Mouse (Mus musculus) CD4-positive, CD25-positive, alpha-beta regulatory T cell, adult 4 months (primary cell): ENCODE results near the gene Vmn1r91. TPM values are rescaled to one million over a fixed set of nuclear protein-coding genes. Genes with fewer than 3 reads are reported as not detected.
"Not testable (repeated sequence)": the region's sequence is repeated elsewhere in the genome, so short reads cannot be mapped to it uniquely, and the experiment has no call there.

Experiments used
- ATAC-seq: one replicate; pipeline ENCODE4 v1.8.0; 2017
- polyA plus RNA-seq, 2 experiments: library from polyadenylated mRNA; unstranded; fragments of 100-300 nt; shearing (Covaris generic); gene quantifications; one replicate each; pipeline ENCODE4 v1.2.1; 2017

The Vmn1r91 gene
- polyA plus RNA-seq: not detected

GRCm38 (mm10) chr7:20099380-20099779 is at the start of gene Vmn1r91:
Gene Vmn1r91 (plus strand): TSS chr7:20099680.
- not testable (repeated sequence) for ATAC-seq

DNA sequence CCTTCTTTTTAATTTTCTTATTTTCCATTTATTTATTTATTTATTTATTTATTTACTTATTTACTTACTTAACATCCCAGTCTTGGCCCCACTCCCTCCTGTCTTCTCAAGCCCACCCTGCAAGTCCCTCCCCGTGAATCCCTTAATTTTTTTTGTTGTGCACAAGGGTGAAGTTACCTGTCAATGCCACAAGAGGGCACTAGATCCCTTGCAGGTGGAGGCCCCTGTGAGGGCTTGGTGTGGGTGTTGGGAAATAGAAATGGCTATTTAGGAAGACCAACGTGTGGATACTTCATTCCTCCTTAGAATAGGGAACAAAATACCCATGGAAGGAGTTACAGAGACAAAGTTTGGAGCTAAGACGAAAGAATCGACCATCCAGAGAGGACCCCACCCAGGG is 35.4 kb upstream of the Vmn1r91 start:
- not testable (repeated sequence) for ATAC-seq

- not testable (repeated sequence) for ATAC-seq
These were observed 21.4 kb upstream of the Vmn1r91 start for GRCm38 (mm10) chr7:20078118-20078517.

GRCm38 (mm10) chr7:20122479-20122878 is 23.0 kb downstream of the Vmn1r91 start, which contains the start of gene Gm16442:
Gene Gm16442 (minus strand): TSS chr7:20122579.
- ATAC-seq: not testable (repeated sequence)

DNA sequence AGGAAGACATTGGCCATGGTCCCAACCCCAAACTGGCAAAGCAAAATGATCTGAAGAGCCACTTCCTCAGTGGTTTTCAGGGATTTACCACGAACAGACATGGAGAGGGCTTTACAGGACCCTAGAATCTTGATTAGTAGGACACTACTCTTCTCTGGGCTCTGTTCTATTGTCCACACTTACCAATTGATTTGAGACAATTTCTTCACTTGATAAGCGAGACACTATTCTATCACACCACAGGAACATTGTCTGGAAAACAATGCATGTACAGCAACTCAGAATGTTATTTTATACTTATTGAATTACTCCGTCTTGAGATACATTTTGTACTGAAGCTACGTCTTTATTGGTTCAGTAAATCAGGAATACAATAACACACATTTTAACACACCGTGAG is 39.5 kb downstream of the Vmn1r91 start, which contains the start of gene Vmn1r93:
Vmn1r93 (minus strand) TSS at position 101 of the 400 bp plus-strand sequence.
- ATAC-seq: not testable (repeated sequence)

Other genes with a start within 250 kb of the Vmn1r91 start
- gene Gm19345, start 247.7 kb upstream of the Vmn1r91 start, polyA plus RNA-seq: not detected
- gene Ceacam16, start 238.4 kb upstream of the Vmn1r91 start, polyA plus RNA-seq: not detected
- gene Ceacam19, start 211.7 kb upstream of the Vmn1r91 start, polyA plus RNA-seq: not detected
- 10 to 100 TPM; 22.2 to 24.7 TPM for gene Pvr, start 178.5 kb upstream of the Vmn1r91 start, polyA plus RNA-seq
- gene Igsf23, start 148.9 kb upstream of the Vmn1r91 start, polyA plus RNA-seq: 10 to 100 TPM; 11.1 to 17.6 TPM
- gene Ceacam20, start 134.3 kb upstream of the Vmn1r91 start, polyA plus RNA-seq: not detected
- not detected for gene Nlrp9b, start 108.2 kb upstream of the Vmn1r91 start, polyA plus RNA-seq
- not detected for gene Gm16442, start 22.9 kb downstream of the Vmn1r91 start, polyA plus RNA-seq
- not detected for gene Vmn1r93, start 39.4 kb downstream of the Vmn1r91 start, polyA plus RNA-seq
- not detected for gene Vmn1r94, start 68.7 kb downstream of the Vmn1r91 start, polyA plus RNA-seq
- gene Vmn1r95, start 94.0 kb downstream of the Vmn1r91 start, polyA plus RNA-seq: not detected
- gene Gm6164, start 105.9 kb downstream of the Vmn1r91 start, polyA plus RNA-seq: not detected
- not detected for gene Gm4498, start 134.1 kb downstream of the Vmn1r91 start, polyA plus RNA-seq
- gene Gm5890, start 163.2 kb downstream of the Vmn1r91 start, polyA plus RNA-seq: not detected
- gene Gm4133, start 234.4 kb downstream of the Vmn1r91 start, polyA plus RNA-seq: not detected